ENCODE assay signal across 8 mouse cellular contexts in the genomic region with DNA sequence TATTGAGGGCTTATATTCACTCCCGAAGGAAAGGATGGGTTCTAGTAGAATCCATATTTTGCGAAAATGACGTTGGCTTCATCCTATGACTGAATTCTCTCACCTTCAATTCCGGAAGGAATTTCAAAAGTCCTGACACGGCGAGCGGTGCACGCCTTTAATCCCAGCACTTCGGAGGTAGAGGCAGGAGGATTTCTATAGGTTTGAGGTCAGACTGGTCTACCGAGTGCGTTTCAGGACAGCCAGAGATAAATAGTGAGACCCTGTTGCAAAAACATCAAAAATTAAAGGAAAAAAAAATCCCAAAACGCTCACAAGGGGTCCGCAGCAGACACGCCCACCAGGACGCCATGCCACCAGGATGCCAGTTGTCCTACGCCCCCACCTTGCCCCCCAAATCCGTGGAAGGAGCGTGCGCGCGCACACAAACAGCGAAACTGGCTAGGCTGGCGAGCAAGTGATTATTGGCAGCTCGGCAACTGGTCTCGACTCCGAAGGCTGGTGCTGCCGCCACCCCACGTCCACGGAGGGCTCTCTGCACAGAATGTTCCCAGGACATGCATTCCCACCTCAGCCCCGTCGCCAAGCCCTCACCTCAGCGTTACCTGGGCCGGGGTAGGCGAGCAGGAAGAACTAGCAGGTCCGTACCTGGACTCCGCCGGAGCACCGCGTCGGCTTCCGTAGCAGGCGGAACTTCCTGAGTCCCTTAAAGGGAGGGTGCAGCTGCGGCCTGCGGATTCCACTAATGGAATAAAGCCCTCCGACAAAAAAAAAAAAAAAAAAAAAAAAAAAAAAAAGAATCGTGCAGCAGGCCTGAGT. TPM values are rescaled to one million over a fixed set of nuclear protein-coding genes. Genes with fewer than 3 reads are reported as not detected.
A peak's percentile ranks its signal among the peaks of the same experiment; 100 is the strongest.
DNase-seq lines count a peak whose midpoint lies in the region; ATAC-seq and TF ChIP-seq lines count a peak whose summit lies in the region.

TSS of gene Mtif3 (minus strand) at position 683 of the 819 bp plus-strand sequence.

- H3K27ac ChIP-seq in lung, postnatal 0 days (ENCODE audit: low read length), result peak within 1 kb of the TSS; percentile 66

- no peak for TF ChIP-seq CTCF in lung, postnatal 0 days (IDR thresholded peaks at IDR 0.05)

- H3K4me2 ChIP-seq in lung, postnatal 0 days (replicated peaks; ENCODE audit: low read depth, low read length), result peak within 1 kb of the TSS; percentile 85

- H3K36me3 ChIP-seq in lung, postnatal 0 days (ENCODE audit: insufficient read depth, low read length), result peaks cover 9% of the 10 kb centered on the region; the same call in 1 of the 2 replicates

- no peaks in the 10 kb centered on the region for H3K27me3 ChIP-seq in lung, postnatal 0 days (replicated peaks; ENCODE audit: insufficient read depth, low read length)

- TF ChIP-seq EP300 in lung, postnatal 0 days (IDR thresholded peaks at IDR 0.05), result no peak

- whole genome bisulfite sequencing in lung, postnatal 0 days, result under 1% methylated on average over 46 of the region's 46 CpGs

- no peaks in the 10 kb centered on the region; the same call in 1 of the 2 replicates for H3K4me1 ChIP-seq in lung, postnatal 0 days (ENCODE audit: insufficient read depth, low read depth, low read length)

- peak; percentile 87 for DNase-seq in MEL-GATA-1-ER (ENCODE audit: extremely low read depth, low read depth)
- DNase-seq in cerebellum, adult 8-10 months, result peak; percentile 80
- DNase-seq in forelimb bud, embryonic 11.5 days (ENCODE audit: low read depth, low spot score), result peak; percentile 90
- peak; percentile 84 for DNase-seq in layer of hippocampus, adult 9-11 months
- peak; percentile 93 for DNase-seq in lung, postnatal 0 days (ENCODE audit: low spot score)
- DNase-seq in ovary, postnatal 14 days (ENCODE audit: low spot score), result peak; percentile 65
- DNase-seq in thymus, postnatal 14 days, result peak; percentile 85

- H3K9me3 ChIP-seq in lung, postnatal 0 days (ENCODE audit: low read length), result no peaks in the 10 kb centered on the region

- H3K4me3 ChIP-seq in lung, postnatal 0 days (ENCODE audit: low read depth, low read length), result peak within 1 kb of the TSS; percentile 92

- peak within 1 kb of the TSS; percentile 72 for H3K9ac ChIP-seq in lung, postnatal 0 days (replicated peaks; ENCODE audit: low read depth)

- peak; percentile 86 to 94 for ATAC-seq in hematopoietic stem cell, adult 5-6 weeks (replicated peaks in 1 of 2; ENCODE audit: insufficient read depth in 1 of 2, low FRiP score in 2 of 2, low TSS enrichment in 1 of 2, low read depth in 1 of 2, poor library complexity in 2 of 2, severe bottlenecking in 2 of 2)
- ATAC-seq in lung, postnatal 0 days, result peak; percentile 89

RNA-seq across cellular contexts. Expression of gene Mtif3, which starts in this region (rescaled TPM):
- 17.1 and 23.7 TPM in 2 replicates for total RNA-seq in hematopoietic stem cell, adult 5-6 weeks (2017)
- 18.5 and 19.2 TPM in 2 replicates for polyA plus RNA-seq in lung, postnatal 0 days (2015; fragmentation: Nextera tagmentation; extraction: Ambion mirVana)

Comparison
In these comparisons a context has a peak if more than half of its experiments do, and no peak if none do; other contexts are left out.
1. Peak in every context shown above with its lines: DNase-seq, ATAC-seq, H3K4me3 ChIP-seq and H3K27ac ChIP-seq.